Mouse (Mus musculus) urinary bladder, postnatal 0 days (tissue): Measurements from ENCODE around the gene Rmnd5b. TPM values are rescaled to one million over a fixed set of nuclear protein-coding genes. Genes with fewer than 3 reads are reported as not detected.

Experiments
- polyA plus RNA-seq: library from polyadenylated mRNA; unstranded; fragments of >200 nt; fragmentation: Nextera tagmentation; extraction: Ambion mirVana; gene quantifications from 2 replicates; pipeline ENCODE4 v1.2.1, GENCODE M21; 2015

Rmnd5b gene
- polyA plus RNA-seq: 30.9 and 35.1 TPM in 2 replicates

GRCm38 (mm10) chr11:51635525-51636322, at the start of gene Rmnd5b:
TSS of gene Rmnd5b (minus strand) at chr11:51635896.

DNA sequence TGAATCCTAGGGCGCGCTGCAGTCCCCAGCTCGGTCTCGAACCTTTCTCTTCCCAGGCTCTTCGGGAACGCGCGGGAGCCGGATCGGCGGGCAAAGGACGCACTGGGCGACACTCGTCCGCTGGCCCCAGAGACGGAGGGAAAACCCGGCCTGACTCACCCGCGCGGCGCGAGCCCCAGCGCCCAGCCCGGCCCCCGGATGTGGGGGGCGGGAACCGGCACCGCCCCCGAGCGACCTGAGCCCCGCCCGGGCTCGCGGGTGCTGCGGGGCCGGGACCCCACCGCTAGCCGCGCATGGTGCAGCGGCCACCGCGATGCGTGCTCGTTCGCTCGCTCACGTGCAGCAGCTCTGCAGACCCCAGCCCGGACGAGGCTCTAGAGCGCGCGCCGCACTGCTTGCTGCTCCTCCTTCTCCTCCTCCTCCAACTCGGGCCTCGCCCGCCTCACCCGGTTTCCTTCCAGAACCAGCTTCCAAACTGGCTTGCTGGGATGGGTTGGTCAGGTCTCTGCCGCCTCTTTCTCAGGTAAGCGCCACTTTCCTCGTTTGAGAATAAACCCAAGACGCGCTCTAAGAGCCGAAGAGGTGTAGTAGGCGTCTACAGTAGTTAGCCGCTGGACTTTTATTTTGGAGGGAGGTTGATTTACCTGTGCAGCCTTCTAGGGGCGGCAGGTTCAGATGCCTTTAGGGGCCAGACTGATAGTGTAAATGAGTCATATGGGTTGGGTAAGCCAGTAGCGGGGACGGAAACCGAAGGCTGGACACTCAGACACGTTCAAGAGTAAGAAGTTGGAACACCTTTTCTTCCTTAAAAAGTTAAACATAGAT, 15.2 kb upstream of the Rmnd5b start, which contains the start of the genes N4bp3 and D930048N14Rik:
Gene N4bp3, minus strand, starts transcription at position 152 of the 825 bp plus-strand sequence.
Gene D930048N14Rik, plus strand, starts transcription at position 264 of the 825 bp plus-strand sequence.

GRCm38 (mm10) chr11:51619409-51620060, 16.2 kb downstream of the Rmnd5b start, which contains the start of gene Nhp2:
TSS of gene Nhp2 (plus strand) at chr11:51619735.

DNA sequence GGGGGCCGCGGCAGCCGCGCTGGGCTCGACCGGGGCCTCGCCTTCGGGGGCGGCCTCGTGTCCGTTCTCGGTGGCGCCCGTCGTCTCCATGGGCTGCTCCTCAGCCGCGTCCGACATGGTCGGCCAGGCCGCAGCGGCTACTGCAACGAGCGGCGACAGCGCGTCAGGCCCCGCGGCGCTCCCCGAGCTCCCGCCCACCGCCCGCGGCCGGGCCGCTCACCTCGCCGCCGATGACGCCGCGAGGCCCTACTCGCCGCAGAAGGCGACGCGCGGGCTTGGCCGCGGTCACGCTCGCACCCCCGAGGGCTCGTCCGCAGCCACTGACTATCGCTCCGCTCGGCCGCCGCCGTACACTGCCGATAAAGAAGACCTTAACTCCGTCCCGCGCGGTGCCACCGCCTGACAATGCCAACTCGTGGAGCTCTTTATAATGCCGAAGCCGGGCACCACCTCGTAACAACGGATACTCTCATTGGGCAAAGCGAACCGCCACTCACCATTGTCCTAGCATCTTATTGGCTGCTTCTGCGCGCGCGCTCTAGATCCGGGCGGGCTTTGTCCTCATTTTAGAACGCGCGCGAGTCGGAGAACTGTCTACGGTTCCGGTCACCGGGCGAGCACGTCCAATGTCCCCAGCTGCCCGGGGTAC, 29.1 kb downstream of the Rmnd5b start, which contains the start of gene Hnrnpab:
Gene Hnrnpab, minus strand, starts transcription at position 401 of the 649 bp plus-strand sequence.

GRCm38 (mm10) chr11:51584431-51585248, 51.1 kb downstream of the Rmnd5b start, which contains the start of gene Phykpl:
TSS of gene Phykpl (plus strand) at chr11:51584757.

Other genes with a start within 250 kb of the Rmnd5b start
- gene Phykpl, start 51.1 kb downstream of the Rmnd5b start, polyA plus RNA-seq: 14.8 and 15.4 TPM in 2 replicates
- 179 and 199 TPM in 2 replicates for gene Hnrnpab, start 29.0 kb downstream of the Rmnd5b start, polyA plus RNA-seq
- gene Nhp2, start 16.2 kb downstream of the Rmnd5b start, polyA plus RNA-seq: 84.4 and 92.2 TPM in 2 replicates
- gene N4bp3, start 14.9 kb upstream of the Rmnd5b start, polyA plus RNA-seq: 7.1 and 7.7 TPM in 2 replicates
- gene D930048N14Rik, start 15.1 kb upstream of the Rmnd5b start, polyA plus RNA-seq: 1.7 and 1.9 TPM in 2 replicates
- gene 0610009B22Rik, start 53.0 kb upstream of the Rmnd5b start, polyA plus RNA-seq: 69.0 and 74.0 TPM in 2 replicates
- gene Sec24a, start 127.7 kb upstream of the Rmnd5b start, polyA plus RNA-seq: 9.7 and 12.4 TPM in 2 replicates
- 127 and 147 TPM in 2 replicates for gene Sar1b, start 127.8 kb upstream of the Rmnd5b start, polyA plus RNA-seq
- gene Jade2, start 221.8 kb upstream of the Rmnd5b start, polyA plus RNA-seq: 1.1 and 1.4 TPM in 2 replicates